Mouse (Mus musculus): ENCODE measurements around the gene Dynll2.

Dynll2 gene

GRCm38 (mm10) chr11:87986831-87987793 lies at the start of gene Dynll2:
Gene Dynll2, minus strand, starts transcription at chr11:87987533.
- DNase-seq (ENCODE audit: low read depth, low spot score), result peak; percentile 96

GRCm38 (mm10) chr11:88036761-88037251 lies 49.5 kb upstream of the Dynll2 start:
- DNase-seq (ENCODE audit: low read depth, low spot score), result no peak

GRCm38 (mm10) chr11:88035970-88036369 lies 48.6 kb upstream of the Dynll2 start:
- peak; percentile 56 for DNase-seq (ENCODE audit: low read depth, low spot score)

GRCm38 (mm10) chr11:88031753-88032152 lies 44.4 kb upstream of the Dynll2 start:
- peak; percentile 41 for DNase-seq (ENCODE audit: low read depth, low spot score)

- DNase-seq (ENCODE audit: low read depth, low spot score), result no peak
Measured at GRCm38 (mm10) chr11:88030836-88031235, 43.5 kb upstream of the Dynll2 start.

- no peak for DNase-seq (ENCODE audit: low read depth, low spot score)
Measured at GRCm38 (mm10) chr11:88030219-88030618, 42.9 kb upstream of the Dynll2 start.

GRCm38 (mm10) chr11:88028193-88028684 lies 40.9 kb upstream of the Dynll2 start:
- peak; percentile 75 for DNase-seq (ENCODE audit: low read depth, low spot score)

GRCm38 (mm10) chr11:88027391-88028035 lies 40.2 kb upstream of the Dynll2 start:
- peak; percentile 95 for DNase-seq (ENCODE audit: low read depth, low spot score)

GRCm38 (mm10) chr11:88023933-88024332 lies 36.6 kb upstream of the Dynll2 start:
- no peak for DNase-seq (ENCODE audit: low read depth, low spot score)

- peak; percentile 57 for DNase-seq (ENCODE audit: low read depth, low spot score)
Measured at GRCm38 (mm10) chr11:88015795-88016194, 28.5 kb upstream of the Dynll2 start.

GRCm38 (mm10) chr11:88015161-88015560 lies 27.8 kb upstream of the Dynll2 start:
- DNase-seq (ENCODE audit: low read depth, low spot score), result no peak

GRCm38 (mm10) chr11:88013632-88014031 lies 26.3 kb upstream of the Dynll2 start:
- DNase-seq (ENCODE audit: low read depth, low spot score), result peak; percentile 53

GRCm38 (mm10) chr11:88012621-88013244 lies 25.4 kb upstream of the Dynll2 start:
- DNase-seq (ENCODE audit: low read depth, low spot score), result no peak

GRCm38 (mm10) chr11:88011914-88012419 lies 24.6 kb upstream of the Dynll2 start:
- DNase-seq (ENCODE audit: low read depth, low spot score), result no peak

GRCm38 (mm10) chr11:88011208-88011913 lies 24.0 kb upstream of the Dynll2 start:
- DNase-seq (ENCODE audit: low read depth, low spot score), result no peak

GRCm38 (mm10) chr11:88009542-88010190 lies 22.3 kb upstream of the Dynll2 start:
- peak; percentile 41 for DNase-seq (ENCODE audit: low read depth, low spot score)

GRCm38 (mm10) chr11:88008641-88009040 lies 21.3 kb upstream of the Dynll2 start:
- DNase-seq (ENCODE audit: low read depth, low spot score), result no peak

GRCm38 (mm10) chr11:88004123-88004522 lies 16.8 kb upstream of the Dynll2 start:
- no peak for DNase-seq (ENCODE audit: low read depth, low spot score)

GRCm38 (mm10) chr11:88002738-88003137 lies 15.4 kb upstream of the Dynll2 start:
- no peak for DNase-seq (ENCODE audit: low read depth, low spot score)

- no peak for DNase-seq (ENCODE audit: low read depth, low spot score)
Measured at GRCm38 (mm10) chr11:87999751-88000150, 12.4 kb upstream of the Dynll2 start.

All from ES-CJ7 (cell line).